Mouse (Mus musculus) brain, embryonic 14.5 days (tissue): ENCODE results near the gene Poll.

Source experiments
- CTCF ChIP-seq: fragments of 200-500 bp; IDR thresholded peaks from 2 replicates; pipeline ENCODE4 v1.5.1; 2012; ENCODE audit warnings: inconsistent platforms, mild to moderate bottlenecking, moderate library complexity, borderline replicate concordance; ENCODE audit not compliant: insufficient read depth, insufficient read length; ENCODE audit errors: extremely low read depth
- POLR2A ChIP-seq: fragments of 200-500 bp; IDR thresholded peaks from 2 replicates; pipeline ENCODE4 v1.6.1; 2012; ENCODE audit warnings: mild to moderate bottlenecking, inconsistent platforms, borderline replicate concordance; ENCODE audit not compliant: poor library complexity, insufficient read depth, insufficient read length, severe bottlenecking; ENCODE audit errors: extremely low read depth

GRCm38 (mm10) chr19:45549128-45549915 lies 11.0 kb downstream of the Poll start:
- TF ChIP-seq CTCF (no peak), POLR2A (no peak)
